Mouse (Mus musculus) brain, embryonic 18.5 days (tissue): ENCODE data around the gene Eif3l.

Experiments
- DNase-seq: peaks from one replicate; pipeline ENCODE4 v3.0.0-alpha.2; 2012; ENCODE audit warnings: low read depth, low spot score

Gene Eif3l

GRCm38 (mm10) chr15:79093083-79093839, 18.3 kb downstream of the Eif3l start:
- no peak for DNase-seq

GRCm38 (mm10) chr15:79095483-79095882, 20.5 kb downstream of the Eif3l start:
- DNase-seq: no peak

DNA sequence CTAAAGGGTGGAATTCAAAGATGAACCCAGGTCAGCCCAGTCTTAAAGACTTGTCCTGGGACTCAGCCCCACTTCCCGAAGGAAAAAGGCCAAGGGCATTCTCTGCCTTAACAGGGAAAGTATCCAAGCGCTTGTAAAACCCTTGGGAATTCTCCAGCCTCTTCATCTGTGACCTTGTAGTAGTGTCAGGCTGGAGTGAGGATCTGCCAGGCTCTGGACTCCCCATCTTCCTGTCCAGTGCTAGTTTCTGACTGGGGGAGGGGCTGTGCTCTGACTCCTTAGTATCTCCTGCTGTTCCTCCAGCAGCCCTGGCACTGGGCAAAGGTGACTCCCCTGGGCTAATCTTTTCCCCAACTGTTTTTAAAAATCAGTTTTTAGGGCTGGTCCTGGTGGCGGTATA, 21.6 kb downstream of the Eif3l start:
- DNase-seq: no peak

DNA sequence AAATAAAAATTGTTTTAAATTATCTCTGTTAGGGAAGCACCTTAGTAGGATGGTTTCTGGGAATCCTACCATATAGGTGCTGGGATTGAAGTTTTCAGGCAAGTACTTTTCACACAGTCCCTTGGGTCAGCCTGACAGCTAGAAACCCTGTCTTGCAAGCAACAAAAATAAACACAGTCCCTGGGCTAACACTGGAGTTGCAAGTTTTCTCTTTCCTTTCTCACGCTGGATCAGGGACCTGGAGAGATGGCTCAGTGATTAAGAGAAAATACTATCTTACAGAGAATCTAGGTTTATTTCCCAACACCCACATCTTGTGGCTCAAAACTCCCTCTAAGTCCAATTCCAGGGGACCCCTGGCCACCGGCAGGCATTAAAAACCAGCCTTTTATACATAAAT, 22.2 kb downstream of the Eif3l start:
- DNase-seq: no peak

DNA sequence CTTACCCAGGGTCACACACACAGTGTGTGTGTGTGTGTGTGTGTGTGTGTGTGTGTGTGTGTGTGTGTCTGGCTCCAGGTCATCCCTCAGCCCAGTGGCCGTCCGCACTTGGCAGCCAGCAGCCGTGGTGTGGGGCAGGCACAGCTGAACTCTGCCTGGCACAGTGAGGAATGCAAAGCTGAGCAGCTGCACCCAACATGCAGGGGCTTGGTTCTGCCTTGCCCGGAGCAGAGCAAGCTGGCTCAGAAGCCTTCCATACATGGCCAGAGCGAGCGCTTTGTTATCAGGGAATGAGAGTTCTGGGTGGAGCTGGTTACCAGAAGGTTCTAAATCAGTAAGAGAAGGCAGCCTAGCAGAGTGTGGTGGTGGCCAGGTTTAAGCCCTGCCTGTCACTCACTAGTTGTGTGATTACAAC, 22.6 kb downstream of the Eif3l start:
- no peak for DNase-seq

DNA sequence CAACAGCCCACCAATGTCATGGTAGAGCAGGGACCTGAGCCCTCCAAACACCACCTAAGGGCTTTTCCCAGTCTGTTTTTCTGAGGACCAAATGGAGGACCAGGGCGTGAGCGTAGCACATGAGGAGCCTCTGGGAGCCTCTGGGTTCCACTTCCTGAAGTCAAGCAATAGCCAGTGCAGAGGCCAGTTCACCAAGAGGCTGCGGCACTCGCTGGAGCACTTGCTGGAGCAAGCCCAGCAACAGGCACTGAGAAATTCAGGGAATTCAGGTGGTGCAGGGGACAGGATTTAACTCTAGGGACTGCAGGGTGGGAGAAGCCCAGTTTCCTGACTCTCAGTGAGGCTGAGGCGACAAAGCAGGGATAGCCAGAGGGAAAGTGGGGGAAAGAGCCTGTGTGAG, 23.2 kb downstream of the Eif3l start:
- no peak for DNase-seq

- DNase-seq: no peak
Measured at GRCm38 (mm10) chr15:79098868-79099267, 23.9 kb downstream of the Eif3l start.

GRCm38 (mm10) chr15:79099456-79099855, 24.5 kb downstream of the Eif3l start:
- no peak for DNase-seq

GRCm38 (mm10) chr15:79100391-79100790, 25.4 kb downstream of the Eif3l start:
- no peak for DNase-seq

DNA sequence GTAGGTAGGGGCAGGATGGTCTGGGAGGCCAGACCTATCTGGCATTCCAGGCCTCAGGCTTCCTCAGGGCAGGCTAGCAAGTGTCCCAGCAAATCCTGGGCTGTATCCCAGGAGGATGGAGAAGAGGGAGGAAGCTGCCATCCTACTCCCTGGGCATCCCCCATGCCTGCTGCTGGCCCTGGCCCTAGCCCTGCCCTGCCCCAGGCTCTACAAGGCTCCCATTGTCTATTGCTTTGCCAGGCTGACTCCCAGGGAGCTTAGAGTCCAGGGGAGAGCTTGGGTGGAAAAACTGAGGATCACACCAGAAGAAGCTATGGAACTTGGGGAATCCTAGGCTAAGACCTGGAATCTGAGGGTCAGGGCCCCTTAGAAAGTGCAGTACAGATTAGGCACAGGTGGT, 26.6 kb downstream of the Eif3l start:
- no peak for DNase-seq

DNA sequence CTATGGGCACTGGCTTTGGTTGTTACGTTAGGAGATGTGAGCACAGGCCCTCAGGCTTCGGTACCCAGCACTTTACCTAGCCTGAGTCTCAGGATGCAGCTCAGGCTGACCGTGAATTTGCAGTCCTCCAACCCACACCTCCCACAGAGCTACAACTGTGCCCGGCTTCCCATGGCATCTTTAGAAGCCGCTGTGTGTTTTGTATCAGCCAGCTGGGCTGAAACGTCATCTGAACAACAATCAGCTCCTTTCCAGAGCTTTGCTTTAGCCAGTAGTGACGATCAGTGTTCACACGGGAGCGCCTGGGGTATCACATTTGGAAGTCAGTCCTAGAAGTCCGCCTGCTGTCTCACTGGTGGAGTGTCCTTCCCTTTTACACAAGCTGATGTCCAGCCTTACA, 28.3 kb downstream of the Eif3l start:
- DNase-seq: no peak

DNA sequence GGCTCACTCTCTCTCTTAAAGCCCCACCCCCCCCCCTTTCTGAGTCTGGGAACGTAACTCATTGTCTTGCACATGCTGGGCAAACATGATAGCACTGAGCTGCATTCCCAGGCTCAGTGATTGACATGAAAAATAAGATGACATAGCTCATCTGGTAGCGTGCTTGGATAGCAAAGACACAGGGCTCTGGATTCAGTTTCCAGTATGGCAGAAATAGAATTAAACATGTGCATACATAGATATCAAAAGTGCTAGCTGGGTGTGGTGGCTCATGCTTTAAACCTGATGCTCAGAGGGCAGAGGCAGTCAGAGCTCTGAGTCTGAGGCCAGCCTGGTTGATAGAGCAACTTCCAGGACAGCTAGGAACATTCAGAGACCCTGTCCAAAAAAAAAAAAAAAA, 30.8 kb downstream of the Eif3l start:
- DNase-seq: no peak

DNA sequence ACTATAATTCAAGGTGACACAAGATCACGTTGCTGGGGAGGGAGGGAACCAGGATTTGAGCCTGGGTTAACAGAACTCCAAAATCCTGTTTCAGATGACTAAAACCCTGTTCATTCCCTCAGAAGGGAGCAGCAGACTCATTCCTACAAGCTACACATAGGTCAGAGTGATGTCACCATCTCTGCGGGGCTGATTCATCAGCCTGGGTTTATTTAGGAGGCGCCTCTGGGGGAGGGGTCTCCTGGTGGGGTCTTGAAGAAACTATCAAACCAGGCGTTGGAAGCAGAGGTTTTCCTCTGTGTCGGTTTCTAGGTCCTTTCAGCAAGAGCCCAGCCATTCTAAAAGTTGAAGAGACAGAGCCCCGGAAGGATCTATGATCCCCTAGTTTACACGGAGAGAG, 33.0 kb downstream of the Eif3l start:
- no peak for DNase-seq

DNA sequence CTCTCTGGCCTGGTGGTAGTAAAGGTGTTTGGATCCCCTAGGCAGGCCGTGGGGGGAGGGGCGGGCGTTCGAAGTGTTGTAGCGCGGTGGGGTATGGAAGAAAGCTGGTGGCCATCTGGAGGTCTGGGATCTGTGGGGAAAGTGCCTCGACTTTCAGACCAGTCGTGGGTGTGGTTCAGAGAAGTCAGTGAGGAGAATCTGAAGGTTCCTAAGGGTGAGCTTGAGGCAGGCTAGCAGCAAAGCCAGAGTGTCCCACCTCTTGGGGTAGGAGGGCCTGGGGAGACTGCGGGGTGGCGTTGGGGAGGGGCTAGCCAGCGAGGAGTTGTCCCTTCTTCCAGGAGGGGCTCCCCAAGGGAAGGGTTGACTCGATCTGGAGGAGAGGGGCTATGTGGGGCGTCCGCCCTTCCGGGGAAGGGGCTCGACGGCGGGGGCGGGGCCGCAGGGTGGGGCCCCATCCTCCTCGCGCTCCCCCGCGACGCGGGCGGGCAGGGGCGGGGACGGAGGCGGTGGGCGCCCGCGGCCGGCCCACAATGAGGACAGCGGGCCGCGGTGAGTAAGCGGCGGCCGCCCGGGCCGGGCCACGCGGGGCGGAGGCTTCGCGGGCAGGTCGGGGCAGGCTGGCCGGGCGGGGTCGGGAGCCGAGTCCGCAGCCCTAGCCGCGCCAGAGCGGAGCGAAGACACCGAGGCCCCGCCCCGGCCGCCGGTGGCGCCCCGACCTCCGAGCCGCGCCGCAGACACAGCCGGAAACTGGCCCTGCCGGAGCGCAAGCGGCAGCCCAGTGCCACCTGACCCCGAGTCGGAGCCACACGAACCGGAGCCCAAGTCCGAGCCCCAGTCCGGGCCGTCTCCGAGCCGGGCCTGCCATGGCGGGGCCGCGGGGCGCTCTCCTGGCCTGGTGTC, 33.7 kb downstream of the Eif3l start, which contains the start of gene Micall1:
Micall1 (plus strand) TSS at position 478 of the 900 bp plus-strand sequence.
- DNase-seq: no peak

DNA sequence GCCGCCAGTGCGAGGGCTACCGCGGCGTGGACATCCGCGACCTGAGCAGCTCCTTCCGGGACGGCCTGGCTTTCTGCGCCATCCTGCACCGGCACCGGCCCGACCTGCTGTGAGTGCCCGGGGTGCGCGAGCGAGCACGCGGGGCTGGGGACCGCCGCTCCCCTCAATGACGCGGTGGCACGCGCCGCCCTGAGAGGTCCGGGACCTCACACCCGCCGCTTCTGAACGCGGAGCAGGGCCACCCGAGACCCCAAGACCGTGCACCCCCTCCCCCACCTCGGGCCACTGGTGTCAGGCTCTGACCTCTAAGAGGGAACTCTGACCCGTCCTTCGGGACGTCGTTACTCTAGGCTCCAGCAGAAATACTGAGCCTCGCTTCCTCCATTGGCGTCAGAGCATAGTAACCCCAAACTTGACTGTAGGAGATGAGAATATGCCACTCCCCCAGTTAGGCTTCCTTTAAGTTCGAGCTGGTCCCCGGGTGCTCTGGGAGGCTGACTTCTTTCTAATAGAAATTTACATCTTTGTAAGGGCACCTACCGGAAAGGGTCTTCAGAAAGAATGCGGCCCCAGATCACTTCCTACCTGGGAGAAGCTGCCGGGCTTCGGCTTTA, 34.4 kb downstream of the Eif3l start:
- no peak for DNase-seq

GRCm38 (mm10) chr15:79110031-79110430, 35.1 kb downstream of the Eif3l start:
- DNase-seq: no peak

DNA sequence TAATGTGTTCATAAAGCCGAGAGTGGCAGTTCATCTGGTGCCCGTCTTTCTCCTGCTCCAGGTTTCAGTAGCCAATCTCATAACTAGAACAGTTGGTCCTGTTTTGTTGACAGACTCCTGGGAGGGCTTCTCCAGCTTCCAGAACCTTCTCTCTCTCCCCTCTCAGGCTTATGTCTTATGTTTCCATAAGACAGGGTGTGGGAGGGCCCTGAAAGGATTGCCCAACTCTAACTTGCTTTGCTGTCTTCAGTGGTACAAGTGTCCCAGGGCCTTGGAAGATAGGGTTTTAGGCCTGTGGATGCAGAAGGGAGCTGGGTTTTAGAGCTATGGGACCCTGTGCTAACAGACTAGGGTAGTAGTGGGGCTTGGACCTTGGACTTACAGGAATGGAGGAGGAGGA, 35.5 kb downstream of the Eif3l start:
- DNase-seq: no peak

- no peak for DNase-seq
Measured at GRCm38 (mm10) chr15:79111774-79112173, 36.8 kb downstream of the Eif3l start.

DNA sequence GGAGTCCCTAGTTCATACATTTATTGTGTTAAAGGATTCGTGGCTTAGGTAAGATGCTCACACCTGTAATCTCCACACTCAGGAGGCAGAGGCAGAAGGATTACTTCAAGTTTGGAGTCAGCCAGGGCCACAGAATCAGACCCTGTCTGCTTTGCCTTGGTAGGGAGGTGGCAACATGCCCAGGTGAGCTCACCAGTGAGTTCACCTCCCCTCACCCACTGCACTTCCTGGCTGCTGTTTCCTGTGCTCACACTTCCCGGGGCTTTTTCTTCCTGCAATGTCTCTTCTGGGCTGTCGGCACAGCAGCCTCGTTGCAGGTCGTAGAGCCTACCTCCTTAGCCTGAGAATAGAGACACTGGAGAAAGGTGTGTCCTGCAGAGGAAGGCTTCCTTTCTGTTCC, 40.3 kb downstream of the Eif3l start:
- DNase-seq: no peak

DNA sequence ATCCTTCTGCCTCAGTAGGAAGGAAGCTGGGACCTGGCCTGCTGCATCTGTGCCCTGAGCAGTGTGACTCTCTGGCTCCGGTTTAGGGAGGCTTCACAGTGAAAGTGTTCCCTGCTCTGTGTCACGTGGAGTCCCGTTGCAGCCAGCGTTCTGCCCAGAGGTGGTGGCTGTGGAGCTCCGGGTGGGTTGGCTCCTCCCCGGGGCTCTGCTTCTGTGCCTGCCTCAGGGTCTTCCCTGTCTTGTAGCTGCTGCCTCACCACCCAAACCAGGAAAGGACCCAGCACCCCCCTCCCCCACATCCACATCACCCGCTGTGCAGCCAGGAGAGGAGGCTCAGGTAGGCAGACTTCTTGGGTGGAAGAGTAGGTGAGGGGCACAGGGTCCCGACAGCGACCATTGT, 44.5 kb downstream of the Eif3l start:
- DNase-seq: no peak

GRCm38 (mm10) chr15:79122119-79122518, 47.1 kb downstream of the Eif3l start:
- DNase-seq: no peak

GRCm38 (mm10) chr15:79122546-79122945, 47.6 kb downstream of the Eif3l start:
- no peak for DNase-seq
